Mouse (Mus musculus) ES-E14 (cell line): ENCODE results near the gene Noto. TPM values are rescaled to one million over a fixed set of nuclear protein-coding genes. Genes with fewer than 3 reads are reported as not detected.

ENCODE experiments used
- DNase-seq: peaks from one replicate; pipeline ENCODE4 v3.0.0-alpha.2; 2013; ENCODE audit warnings: low read depth, low spot score
- H3K27ac ChIP-seq: 2 replicates; pipeline ENCODE4 v1.5.1; 2012; ENCODE audit warnings: low read depth, mild to moderate bottlenecking, low read length, moderate library complexity, mixed read lengths; ENCODE audit not compliant: poor library complexity, insufficient read depth, severe bottlenecking
- H3K36me3 ChIP-seq: 2 replicates; pipeline ENCODE4 v1.6.1; 2012; ENCODE audit warnings: mild to moderate bottlenecking, low read length, moderate library complexity, mixed read lengths; ENCODE audit not compliant: control insufficient read depth, poor library complexity, insufficient read depth, severe bottlenecking
- H3K4me1 ChIP-seq, 2 experiments: fragments of 150-350 bp in 1 of 2; sonication (generic) in 1 of 2; 2 replicates each; pipeline ENCODE4 v1.6.1; 2012; ENCODE audit warnings: low read length in 2 of 2, mild to moderate bottlenecking in 1 of 2, mixed read lengths in 1 of 2; ENCODE audit not compliant: control insufficient read depth in 2 of 2, insufficient read depth in 2 of 2, poor library complexity in 1 of 2
- H3K4me3 ChIP-seq, 2 experiments: fragments of 150-350 bp in 1 of 2; sonication (generic) in 1 of 2; 2 replicates each; pipeline ENCODE4 v1.5.1; 2012; ENCODE audit warnings: low read length in 2 of 2, low read depth in 1 of 2, mild to moderate bottlenecking in 1 of 2, mixed read lengths in 1 of 2; ENCODE audit not compliant: insufficient read depth in 1 of 2, poor library complexity in 1 of 2, severe bottlenecking in 1 of 2
- H3K9ac ChIP-seq: 2 replicates; pipeline ENCODE4 v1.6.1; 2012; ENCODE audit warnings: low read depth, mild to moderate bottlenecking, low read length, mixed read lengths; ENCODE audit not compliant: poor library complexity, insufficient read depth, severe bottlenecking
- H3K9me3 ChIP-seq: fragments of 150-350 bp; sonication (generic); 2 replicates; pipeline ENCODE4 v1.6.1; 2012; ENCODE audit warnings: low read depth, mild to moderate bottlenecking, low read length; ENCODE audit not compliant: control insufficient read depth, insufficient read depth
- CHD2 ChIP-seq: IDR thresholded peaks from 2 replicates; pipeline ENCODE4 v1.6.1; 2014; ENCODE audit warnings: mild to moderate bottlenecking, low read depth, low read length, inconsistent platforms
- HCFC1 ChIP-seq: IDR thresholded peaks from 2 replicates; pipeline ENCODE4 v1.6.1; 2012; ENCODE audit warnings: low read length, inconsistent platforms, borderline replicate concordance; ENCODE audit not compliant: insufficient read depth
- MAFK ChIP-seq: IDR thresholded peaks from 2 replicates; pipeline ENCODE4 v1.6.1; 2014; ENCODE audit warnings: mild to moderate bottlenecking, low read depth, low read length, inconsistent platforms; ENCODE audit not compliant: insufficient read depth
- ZC3H11A ChIP-seq: IDR thresholded peaks from 2 replicates; pipeline ENCODE4 v1.6.1; 2012; ENCODE audit warnings: low read depth, mild to moderate bottlenecking, inconsistent platforms, low read length, borderline replicate concordance
- ZNF384 ChIP-seq: IDR thresholded peaks from 2 replicates; pipeline ENCODE4 v1.6.1; 2012; ENCODE audit warnings: low read depth, low read length, inconsistent platforms
- in situ Hi-C, 2 experiments: fragments of 600-800 bp; cut with MboI; formaldehyde crosslinking; loops; one replicate each; pipeline ENCODE4 v1.15.1; 2025; ENCODE audit warnings: low sequenced_read_pairs in 2 of 2, inconsistent platforms in 1 of 2; ENCODE audit not compliant: unreplicated experiment in 2 of 2
- total RNA-seq: library from RNA; depleted of rRNA; stranded (reverse); fragments of 300-350 nt; gene quantifications from 2 replicates; pipeline ENCODE4 v1.2.3, GENCODE M21; 2012

Noto gene
- total RNA-seq, 1 experiment = not detected

GRCm38 (mm10) chr6:85377876-85378275 lies 45.8 kb upstream of the Noto start:
- Histone ChIP-seq H3K9me3 (no peaks in the 10 kb centered on the region), H3K36me3 (no peaks in the 10 kb centered on the region), H3K4me3 (peak overlapping the region in 1 of 2 experiments; percentile 19; a peak in 1 of 4 replicates), H3K9ac (no peak overlapping the region), H3K4me1 (peaks cover 3 to 5% of the 10 kb centered on the region in 2 experiments; a peak in 2 of 4 replicates), H3K27ac (no peak overlapping the region)
- TF ChIP-seq HCFC1 (no peak), ZC3H11A (no peak), MAFK (no peak), CHD2 (no peak), ZNF384 (no peak)
- DNase-seq = no peak
- in situ Hi-C loops = no loop called here

GRCm38 (mm10) chr6:85378629-85379028 lies 45.1 kb upstream of the Noto start:
- Histone ChIP-seq H3K4me3 (peak overlapping the region; percentile 39 to 40; a peak in 3 of 4 replicates), H3K36me3 (no peaks in the 10 kb centered on the region), H3K9ac (peak overlapping the region; percentile 33; the same call in 1 of the 2 replicates), H3K4me1 (peaks cover 3 to 5% of the 10 kb centered on the region in 2 experiments; a peak in 2 of 4 replicates), H3K27ac (no peak overlapping the region), H3K9me3 (no peaks in the 10 kb centered on the region)
- in situ Hi-C loops = no loop called here
- no peak for DNase-seq
- no peak for TF ChIP-seq CHD2
- TF ChIP-seq ZC3H11A = no peak
- no peak for TF ChIP-seq HCFC1
- no peak for TF ChIP-seq ZNF384
- TF ChIP-seq MAFK = no peak

GRCm38 (mm10) chr6:85380201-85380900 lies 43.3 kb upstream of the Noto start:
- Histone ChIP-seq H3K36me3 (no peaks in the 10 kb centered on the region), H3K4me1 (peaks cover 1 to 5% of the 10 kb centered on the region in 2 experiments; a peak in 2 of 4 replicates), H3K9ac (no peak overlapping the region), H3K4me3 (no peak overlapping the region), H3K9me3 (no peaks in the 10 kb centered on the region), H3K27ac (no peak overlapping the region)
- in situ Hi-C loops = no loop called here
- TF ChIP-seq CHD2 (no peak), MAFK (no peak), ZNF384 (no peak), HCFC1 (no peak), ZC3H11A (no peak)
- DNase-seq = peak; percentile 76

DNA sequence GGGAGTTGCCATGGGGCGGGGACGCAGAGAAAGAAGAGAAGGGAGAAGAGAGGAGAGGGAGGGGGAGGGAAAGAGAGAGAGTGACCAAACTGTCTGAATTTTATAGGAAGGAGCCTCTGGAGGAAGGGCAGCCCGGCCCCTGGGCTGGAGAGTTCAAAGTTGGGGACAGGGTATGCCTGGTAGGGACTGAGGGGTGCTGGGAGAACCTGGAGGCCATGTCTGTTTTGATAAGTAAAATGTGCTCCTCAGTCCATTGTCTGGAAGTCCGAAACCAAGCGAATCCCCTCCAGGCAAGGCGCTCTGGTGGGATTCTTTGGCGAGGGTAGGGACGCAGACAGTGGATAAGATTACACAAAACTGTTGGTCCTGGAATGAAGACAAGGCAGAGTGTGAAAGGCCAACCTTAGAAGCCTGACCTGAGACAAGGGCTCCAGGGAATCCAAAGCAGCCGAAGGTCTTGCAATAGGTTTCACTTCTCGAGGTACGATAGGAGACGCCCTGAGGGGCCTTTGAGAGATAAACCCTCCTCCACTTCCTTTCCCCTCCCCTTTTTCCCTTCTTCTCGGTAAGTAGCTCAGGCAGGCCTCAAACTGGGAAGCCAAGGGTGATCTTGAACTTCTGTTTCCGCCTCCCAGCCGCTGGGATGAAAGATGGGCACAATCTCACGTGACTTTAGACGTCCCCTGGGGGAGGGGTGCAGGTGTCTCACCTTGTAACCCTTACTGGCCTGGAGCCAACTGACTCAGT lies 42.6 kb upstream of the Noto start:
- Histone ChIP-seq H3K9ac (no peak overlapping the region), H3K9me3 (no peaks in the 10 kb centered on the region), H3K4me3 (no peak overlapping the region), H3K36me3 (no peaks in the 10 kb centered on the region), H3K27ac (no peak overlapping the region), H3K4me1 (peaks cover 0 to 5% of the 10 kb centered on the region in 2 experiments; a peak in 2 of 4 replicates)
- no peak for DNase-seq
- in situ Hi-C loops = no loop called here
- TF ChIP-seq HCFC1 (no peak), CHD2 (no peak), ZC3H11A (no peak), MAFK (no peak), ZNF384 (no peak)
